Mouse (Mus musculus) liver, postnatal 0 days (tissue): ENCODE results near the gene Ednrb. TPM values are rescaled to one million over a fixed set of nuclear protein-coding genes. Genes with fewer than 3 reads are reported as not detected.

Source experiments
- ATAC-seq: fragments of 200-750 bp; cut with Nextera tagmentation; 2 replicates; pipeline ENCODE4 v1.8.0; 2017; ENCODE audit warnings: mild to moderate bottlenecking, moderate library complexity
- DNase-seq: peaks from one replicate; pipeline ENCODE4 v3.0.0-alpha.2; 2016
- H3K27ac ChIP-seq: fragments of 300-500 bp; sonication (generic); 2 replicates; pipeline ENCODE4 v1.5.1; 2014; ENCODE audit warnings: antibody characterized with exemption, moderate library complexity, mild to moderate bottlenecking, low read depth
- H3K27me3 ChIP-seq: fragments of 300-500 bp; sonication (generic); 2 replicates; pipeline ENCODE4 v1.6.1; 2014; ENCODE audit warnings: low read length, control low read depth, mixed read lengths; ENCODE audit not compliant: insufficient read depth
- H3K36me3 ChIP-seq: fragments of 300-500 bp; sonication (generic); replicated peaks from 2 replicates; pipeline ENCODE4 v1.6.1; 2014; ENCODE audit warnings: mild to moderate bottlenecking, control low read depth, low read length, moderate library complexity, mixed read lengths; ENCODE audit not compliant: insufficient read depth
- H3K4me1 ChIP-seq: fragments of 300-500 bp; sonication (generic); 2 replicates; pipeline ENCODE4 v1.6.1; 2014; ENCODE audit warnings: antibody characterized with exemption, mild to moderate bottlenecking, control low read depth; ENCODE audit not compliant: insufficient read depth
- H3K4me2 ChIP-seq: fragments of 300-500 bp; sonication (generic); 2 replicates; pipeline ENCODE4 v1.6.1; 2014; ENCODE audit warnings: low read depth, mild to moderate bottlenecking, low read length, moderate library complexity, mixed read lengths
- H3K4me3 ChIP-seq: fragments of 300-500 bp; sonication (generic); 2 replicates; pipeline ENCODE4 v1.5.1; 2014; ENCODE audit warnings: low read depth, low read length
- H3K9ac ChIP-seq: fragments of 300-500 bp; sonication (generic); replicated peaks from 2 replicates; pipeline ENCODE4 v1.6.1; 2014; ENCODE audit warnings: mild to moderate bottlenecking, moderate library complexity
- H3K9me3 ChIP-seq: fragments of 300-500 bp; sonication (generic); 2 replicates; pipeline ENCODE4 v1.6.1; 2016; ENCODE audit warnings: mild to moderate bottlenecking, control low read depth, low read length, mixed read lengths
- CTCF ChIP-seq: sonication (generic); IDR thresholded peaks from 2 replicates; pipeline ENCODE4 v1.5.1; 2016; ENCODE audit warnings: antibody characterized with exemption, low read depth
- EP300 ChIP-seq: IDR thresholded peaks from 2 replicates; pipeline ENCODE4 v1.6.1; 2016; ENCODE audit warnings: antibody characterized with exemption, low read depth, mild to moderate bottlenecking
- WGBS: fragments of 180-500 bp; shearing (Covaris S2); extraction: QIAGEN DNeasy Blood & Tissue Kit; methylation state at CpG from one replicate; pipeline ENCODE4 v1.1.7; 2014; ENCODE audit not compliant: insufficient replicate concordance; 5-methylcytosine and 5-hydroxymethylcytosine counted together
- polyA plus RNA-seq: library from polyadenylated mRNA; unstranded; fragments of >200 nt; fragmentation: Nextera tagmentation; extraction: Ambion mirVana; gene quantifications from 2 replicates; pipeline ENCODE4 v1.2.1, GENCODE M21; 2015

Ednrb gene
- polyA plus RNA-seq, 1 experiment from 2014 or later = 10.0 TPM

DNA sequence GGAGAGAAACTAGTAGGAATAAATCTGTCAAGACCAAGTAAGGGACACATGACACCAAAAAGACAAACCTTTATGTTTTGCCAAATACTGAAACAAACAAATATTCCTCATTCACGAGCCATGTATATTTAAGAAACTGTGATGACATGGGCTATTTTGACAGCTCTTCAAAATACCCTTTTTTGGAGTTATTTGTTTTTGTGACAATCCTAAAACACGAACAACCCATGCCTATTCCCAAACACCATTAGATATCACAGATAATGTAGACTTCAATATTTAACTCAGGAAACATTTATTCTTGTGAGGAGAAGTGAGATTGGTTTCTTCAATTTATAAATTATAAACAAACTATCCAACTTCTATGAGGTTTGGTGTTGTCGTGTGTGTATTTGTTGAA is 32.4 kb upstream of the Ednrb start:
- ATAC-seq (no peak), DNase-seq (no peak)
- H3K4me2 ChIP-seq = no peak overlapping the region
- H3K9ac ChIP-seq = no peak overlapping the region
- no peaks in the 10 kb centered on the region for H3K36me3 ChIP-seq
- no peak overlapping the region for H3K27ac ChIP-seq
- TF ChIP-seq CTCF = no peak
- TF ChIP-seq EP300 = no peak
- WGBS = 69% methylated on average over 3 of the region's 3 CpGs
- no peaks in the 10 kb centered on the region for H3K4me1 ChIP-seq
- H3K9me3 ChIP-seq = no peaks in the 10 kb centered on the region
- H3K4me3 ChIP-seq = no peak overlapping the region
- H3K27me3 ChIP-seq = no peaks in the 10 kb centered on the region

DNA sequence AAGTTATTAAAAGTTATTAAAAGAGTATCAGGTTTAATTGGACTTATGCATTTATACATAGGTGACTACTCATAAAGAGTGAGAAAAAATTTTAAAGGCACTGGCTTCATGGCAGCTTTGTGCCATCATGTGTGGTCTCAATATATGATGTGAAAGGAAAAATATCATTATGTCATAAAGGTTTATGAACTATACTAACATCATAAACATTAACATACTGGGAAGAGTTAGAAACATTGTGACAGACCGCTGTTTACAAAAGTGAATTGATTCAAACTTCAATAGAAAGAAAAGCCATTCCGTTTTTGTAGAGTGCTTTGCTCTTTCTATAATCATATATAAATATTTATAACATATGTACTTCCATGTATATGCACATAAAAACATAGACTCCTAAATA is 22.4 kb upstream of the Ednrb start:
- WGBS = 74% methylated on average over 2 of the region's 2 CpGs
- Histone ChIP-seq H3K9ac (no peak overlapping the region), H3K27ac (no peak overlapping the region), H3K4me3 (no peak overlapping the region), H3K27me3 (no peaks in the 10 kb centered on the region), H3K36me3 (no peaks in the 10 kb centered on the region), H3K9me3 (no peaks in the 10 kb centered on the region), H3K4me1 (no peaks in the 10 kb centered on the region), H3K4me2 (no peak overlapping the region)
- TF ChIP-seq CTCF (no peak), EP300 (no peak)
- ATAC-seq = no peak
- no peak for DNase-seq

DNA sequence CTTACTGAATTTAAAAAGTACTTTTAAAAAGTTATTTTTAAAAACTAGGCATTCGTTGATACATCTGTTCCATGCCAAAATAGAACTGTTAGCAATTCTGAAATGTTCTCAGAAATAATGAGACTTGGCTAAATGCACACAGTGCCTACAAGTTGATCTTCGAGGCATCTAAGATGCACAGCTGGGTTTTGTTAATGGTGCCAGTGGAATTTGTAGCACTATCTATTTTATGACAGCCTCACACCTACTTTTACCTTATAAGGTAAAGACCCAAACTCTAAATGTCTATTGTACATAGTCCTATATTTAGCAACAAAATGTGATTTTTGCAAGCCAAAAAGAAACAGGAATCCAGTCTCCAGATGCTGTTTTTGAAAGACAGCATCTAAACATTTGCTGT is 21.0 kb upstream of the Ednrb start:
- Histone ChIP-seq H3K27ac (no peak overlapping the region), H3K27me3 (no peaks in the 10 kb centered on the region), H3K4me3 (no peak overlapping the region), H3K9me3 (no peaks in the 10 kb centered on the region), H3K9ac (no peak overlapping the region), H3K4me2 (no peak overlapping the region), H3K4me1 (no peaks in the 10 kb centered on the region), H3K36me3 (no peaks in the 10 kb centered on the region)
- ATAC-seq = no peak
- no peak for DNase-seq
- WGBS = 64% methylated on average over 2 of the region's 2 CpGs
- TF ChIP-seq CTCF (no peak), EP300 (no peak)

DNA sequence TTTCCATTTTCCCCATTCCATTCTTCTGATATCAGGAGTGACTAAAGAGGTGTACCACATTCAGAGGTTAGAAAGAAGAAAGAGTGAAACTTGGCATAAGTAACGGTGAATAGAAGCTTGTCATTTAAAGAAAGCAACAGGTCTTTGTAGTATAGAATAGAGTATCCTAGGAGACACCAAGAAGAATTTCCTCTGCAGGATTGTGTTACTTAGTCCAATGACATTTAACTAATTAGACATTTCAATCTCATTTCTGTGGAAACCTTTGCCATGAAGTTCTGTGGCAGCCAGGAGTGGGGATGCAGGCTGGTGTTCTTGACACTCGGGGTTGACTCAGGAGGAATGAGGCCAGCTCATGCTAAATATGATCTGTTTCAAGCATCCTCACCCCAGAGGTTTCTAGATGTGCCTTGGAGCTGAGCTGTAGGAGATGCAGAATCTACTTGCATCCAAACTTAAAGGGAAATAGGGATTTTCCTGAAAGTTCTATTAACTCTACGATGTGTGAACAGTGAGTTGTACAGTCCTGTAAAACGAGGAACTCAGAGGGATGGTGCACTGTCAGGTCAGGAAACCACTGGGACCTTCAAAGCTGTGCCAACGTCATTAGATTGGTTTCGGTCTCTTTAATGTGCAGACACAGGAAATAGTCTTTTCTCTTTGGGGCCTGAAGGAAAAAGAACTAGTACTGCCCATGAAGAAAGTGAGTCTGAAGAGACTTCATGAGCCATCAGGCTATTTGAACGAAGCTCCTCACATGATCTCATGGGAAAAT is 6.1 kb upstream of the Ednrb start:
- Histone ChIP-seq H3K36me3 (no peaks in the 10 kb centered on the region), H3K4me3 (no peak overlapping the region), H3K4me1 (no peaks in the 10 kb centered on the region), H3K9me3 (no peaks in the 10 kb centered on the region), H3K27ac (no peak overlapping the region), H3K4me2 (no peak overlapping the region), H3K9ac (no peak overlapping the region), H3K27me3 (no peaks in the 10 kb centered on the region)
- WGBS = 41% methylated on average over 7 of the region's 7 CpGs
- no peak for TF ChIP-seq EP300
- TF ChIP-seq CTCF = no peak
- ATAC-seq = no peak
- DNase-seq = no peak

DNA sequence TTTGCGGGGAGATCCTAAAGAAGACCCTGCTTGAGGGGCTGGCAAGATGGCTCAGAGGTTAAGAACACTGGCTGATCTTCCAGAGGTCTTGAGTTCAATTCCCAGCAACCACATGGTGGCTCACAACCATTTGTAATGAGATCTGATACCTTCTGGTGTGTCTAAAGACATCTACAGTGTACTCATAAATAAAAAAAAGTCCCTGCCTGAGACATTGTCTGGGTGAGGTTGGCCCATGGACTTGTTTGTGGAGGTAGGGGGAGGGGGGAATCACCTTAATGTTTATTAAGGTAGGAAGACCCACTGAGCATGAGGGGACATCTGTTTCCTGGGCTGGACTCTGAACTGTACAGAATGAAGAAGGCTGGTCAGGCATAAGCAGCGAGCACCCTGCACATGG is 1.5 kb upstream of the Ednrb start:
- 78% methylated on average over 2 of the region's 2 CpGs for WGBS
- H3K27me3 ChIP-seq = peaks cover 12% of the 10 kb centered on the region
- no peak overlapping the region for H3K4me2 ChIP-seq
- no peak for ATAC-seq
- no peak overlapping the region for H3K27ac ChIP-seq
- H3K36me3 ChIP-seq = no peaks in the 10 kb centered on the region
- H3K9ac ChIP-seq = no peak overlapping the region
- H3K4me1 ChIP-seq = no peaks in the 10 kb centered on the region
- TF ChIP-seq CTCF (no peak), EP300 (no peak)
- no peaks in the 10 kb centered on the region for H3K9me3 ChIP-seq
- no peak overlapping the region for H3K4me3 ChIP-seq
- no peak for DNase-seq

DNA sequence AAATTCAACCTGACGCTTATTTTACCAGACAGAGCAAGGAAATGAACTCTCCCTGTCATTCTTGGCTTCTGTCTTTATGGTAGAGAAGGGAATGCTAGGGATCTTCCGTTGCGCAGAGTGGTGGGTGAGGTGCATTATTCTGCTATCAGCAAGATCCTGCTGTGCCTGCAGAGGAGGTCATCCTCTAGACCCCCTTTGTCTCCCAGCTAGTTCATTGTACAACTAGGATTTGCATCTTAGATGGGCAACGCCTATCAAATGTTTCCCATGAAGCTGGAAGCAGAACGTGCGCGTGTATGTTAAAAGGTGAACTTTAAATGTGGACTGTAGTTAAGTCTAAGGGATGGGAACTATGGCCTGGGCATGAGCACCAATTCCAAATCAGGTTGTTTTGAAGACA is 742 bp upstream of the Ednrb start:
- Histone ChIP-seq H3K27ac (no peak overlapping the region), H3K4me2 (no peak overlapping the region), H3K9ac (no peak overlapping the region), H3K36me3 (no peaks in the 10 kb centered on the region), H3K4me1 (no peaks in the 10 kb centered on the region), H3K4me3 (no peak overlapping the region), H3K27me3 (peaks cover 12% of the 10 kb centered on the region), H3K9me3 (no peaks in the 10 kb centered on the region)
- DNase-seq (no peak), ATAC-seq (no peak)
- TF ChIP-seq EP300 = no peak
- WGBS = 71% methylated on average over 7 of the region's 7 CpGs
